Mouse (Mus musculus): ENCODE results near the gene Gm10337.

DNA sequence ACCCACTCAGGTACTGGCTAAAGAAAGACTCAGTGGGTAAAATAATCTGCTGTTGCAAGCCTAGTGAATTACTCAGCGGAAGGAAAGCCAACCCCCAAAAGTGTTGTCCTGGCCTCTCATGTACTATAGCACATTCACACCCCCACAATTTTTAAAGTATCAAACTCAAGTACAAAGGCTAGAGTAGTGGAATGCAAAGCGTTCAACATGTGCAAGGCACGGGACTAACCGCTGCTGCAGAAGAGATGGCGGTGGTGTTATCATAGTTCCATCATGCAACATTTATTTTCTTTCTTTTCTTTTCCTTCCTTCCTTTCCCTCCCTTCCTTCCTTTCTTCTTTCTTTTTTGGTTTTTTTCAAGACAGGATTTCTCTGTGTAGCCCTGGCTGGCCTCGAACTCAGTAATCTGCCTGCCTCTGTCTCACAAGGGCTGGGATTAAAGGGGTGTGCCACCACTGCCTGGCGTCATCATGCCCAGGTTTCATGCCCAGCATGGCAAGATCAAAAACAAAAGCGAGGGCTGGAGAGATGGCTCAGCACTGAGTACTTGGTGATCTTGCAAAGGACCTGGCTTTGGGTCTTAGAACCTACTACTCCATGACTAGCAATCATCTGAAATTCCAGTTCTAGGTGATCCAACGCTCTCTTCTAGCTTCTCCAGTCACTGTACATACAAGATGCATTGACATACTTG is 2.4 kb downstream of the Gm10337 start:
- TF ChIP-seq E2F4 (IDR thresholded peaks at IDR 0.05; ENCODE audit: insufficient read depth): no peak
- TF ChIP-seq REST (IDR thresholded peaks at IDR 0.05; ENCODE audit: insufficient read depth, insufficient read length): no peak
- no peak for TF ChIP-seq USF1 (IDR thresholded peaks at IDR 0.05; ENCODE audit: low read depth)
- no peak for TF ChIP-seq TCF12 (IDR thresholded peaks at IDR 0.05; ENCODE audit: insufficient read depth, poor library complexity, severe bottlenecking)
- no peak for TF ChIP-seq MAX (IDR thresholded peaks at IDR 0.05; ENCODE audit: low read depth)
- peak; percentile 11 for TF ChIP-seq POLR2A (IDR thresholded peaks at IDR 0.05; ENCODE audit: insufficient read length, low read depth)
- no peak for TF ChIP-seq MYOD1 (IDR thresholded peaks at IDR 0.05; ENCODE audit: control insufficient read depth in 1 of 3, insufficient read length in 2 of 3, low read depth in 2 of 3)
- peak; percentile 48 for TF ChIP-seq POLR2AphosphoS2 (IDR thresholded peaks at IDR 0.05; ENCODE audit: insufficient read length, low read depth)
- TF ChIP-seq CEBPB (IDR thresholded peaks at IDR 0.05; ENCODE audit: insufficient read depth, poor library complexity, severe bottlenecking): no peak
- TF ChIP-seq TCF3 (IDR thresholded peaks at IDR 0.05; ENCODE audit: insufficient read length, low read depth): no peak
- no peak for TF ChIP-seq MYOG (IDR thresholded peaks at IDR 0.05; ENCODE audit: control insufficient read depth in 1 of 3, insufficient read depth in 1 of 3, insufficient read length in 2 of 3, low read depth in 2 of 3)
- TF ChIP-seq SRF (IDR thresholded peaks at IDR 0.05; ENCODE audit: control insufficient read depth, insufficient read length, low read depth): no peak
